Mouse (Mus musculus): Measurements from ENCODE around the gene Zfp821. TPM values are rescaled to one million over a fixed set of nuclear protein-coding genes. Genes with fewer than 3 reads are reported as not detected.

Gene Zfp821
- polyA plus RNA-seq (2015; fragmentation: Nextera tagmentation; extraction: Ambion mirVana) = 9.2 and 10.5 TPM in 2 replicates

DNA sequence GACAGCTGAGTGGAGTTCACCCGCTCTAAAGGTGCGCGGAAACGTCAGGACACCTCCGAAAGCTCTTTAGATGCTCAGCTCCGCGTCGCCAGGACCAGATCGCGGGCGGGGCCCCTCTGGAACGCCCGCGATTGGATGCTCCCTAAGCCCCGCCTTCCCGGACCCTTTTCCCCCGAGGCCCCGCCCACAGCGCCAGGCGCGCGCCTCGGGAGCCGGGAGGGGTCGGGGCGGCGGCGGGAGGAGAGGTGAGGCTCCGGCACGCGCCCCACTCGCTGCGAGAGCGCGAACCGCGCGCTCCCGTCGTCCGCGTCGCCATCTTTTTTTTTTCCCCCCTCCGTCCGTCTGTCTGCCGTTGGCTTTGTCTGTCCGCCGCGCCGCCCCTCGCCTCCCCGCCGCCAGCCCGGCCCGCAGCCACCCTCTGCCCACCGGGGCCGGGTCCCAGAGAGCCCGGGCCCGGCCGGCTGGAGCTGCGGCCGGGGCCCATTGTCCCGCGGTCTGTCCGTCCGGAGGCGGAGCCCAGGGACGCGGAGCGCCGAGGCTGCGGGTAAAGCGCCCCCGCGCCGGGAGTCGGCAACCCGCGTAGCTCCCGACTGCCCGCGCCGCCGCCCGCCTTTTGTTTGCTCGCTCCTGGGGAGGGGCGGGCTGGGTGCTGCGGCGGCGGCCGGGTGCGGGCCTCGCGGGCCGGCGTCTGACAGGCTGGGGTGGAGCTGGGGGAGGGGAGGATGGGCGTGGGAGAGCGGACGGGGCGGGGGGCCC, at the start of gene Zfp821:
Zfp821 (plus strand) TSS at position 227 of the 756 bp plus-strand sequence.

GRCm38 (mm10) chr8:109693146-109693900, 12.0 kb upstream of the Zfp821 start, which contains the start of gene Ist1:
TSS of gene Ist1 (minus strand) at chr8:109693260.

GRCm38 (mm10) chr8:109737237-109738048, 32.1 kb downstream of the Zfp821 start, which contains the start of gene Atxn1l:
TSS of gene Atxn1l (minus strand) at chr8:109737739.

Other genes with a start within 250 kb of the Zfp821 start
- 0.05 TPM in 1 of 2 replicates, not detected in the other for gene Pmfbp1, start 211.5 kb upstream of the Zfp821 start, polyA plus RNA-seq (2015; fragmentation: Nextera tagmentation; extraction: Ambion mirVana)
- 12.2 and 13.1 TPM in 2 replicates for gene Dhx38, start 139.7 kb upstream of the Zfp821 start, polyA plus RNA-seq (2015; fragmentation: Nextera tagmentation; extraction: Ambion mirVana)
- 14.8 and 16.3 TPM in 2 replicates for gene Txnl4b, start 139.7 kb upstream of the Zfp821 start, polyA plus RNA-seq (2015; fragmentation: Nextera tagmentation; extraction: Ambion mirVana)
- 119 and 151 TPM in 2 replicates for gene Hp, start 126.4 kb upstream of the Zfp821 start, polyA plus RNA-seq (2015; fragmentation: Nextera tagmentation; extraction: Ambion mirVana)
- gene Dhodh, start 96.9 kb upstream of the Zfp821 start, polyA plus RNA-seq (2015; fragmentation: Nextera tagmentation; extraction: Ambion mirVana) = 22.0 and 23.6 TPM in 2 replicates
- 0.62 and 0.82 TPM in 2 replicates for gene Pkd1l3, start 91.0 kb upstream of the Zfp821 start, polyA plus RNA-seq (2015; fragmentation: Nextera tagmentation; extraction: Ambion mirVana)
- gene Ist1, start 12.3 kb upstream of the Zfp821 start, polyA plus RNA-seq (2015; fragmentation: Nextera tagmentation; extraction: Ambion mirVana) = 52.7 and 60.5 TPM in 2 replicates
- 2.8 and 3.3 TPM in 2 replicates for gene Atxn1l, start 32.2 kb downstream of the Zfp821 start, polyA plus RNA-seq (2015; fragmentation: Nextera tagmentation; extraction: Ambion mirVana)
- gene Ap1g1, start 73.0 kb downstream of the Zfp821 start, polyA plus RNA-seq (2015; fragmentation: Nextera tagmentation; extraction: Ambion mirVana) = 15.9 and 17.2 TPM in 2 replicates
- 3.7 and 4.3 TPM in 2 replicates for gene Phlpp2, start 163.0 kb downstream of the Zfp821 start, polyA plus RNA-seq (2015; fragmentation: Nextera tagmentation; extraction: Ambion mirVana)

All from spleen, postnatal 0 days (tissue).